Mouse (Mus musculus) midbrain, embryonic 13.5 days (tissue): ENCODE measurements around the gene Slc12a4. TPM values are rescaled to one million over a fixed set of nuclear protein-coding genes. Genes with fewer than 3 reads are reported as not detected.
A peak's percentile ranks its signal among the peaks of the same experiment; 100 is the strongest.

Experiments
- ATAC-seq: fragments of 200-750 bp; cut with Nextera tagmentation; 2 replicates; pipeline ENCODE4 v1.8.0; 2017; ENCODE audit warnings: mild to moderate bottlenecking, moderate TSS enrichment, moderate library complexity
- H3K27ac ChIP-seq: fragments of 300-500 bp; sonication (generic); 2 replicates; pipeline ENCODE4 v1.5.1; 2015; ENCODE audit warnings: inconsistent platforms, mild to moderate bottlenecking, moderate library complexity
- H3K27me3 ChIP-seq: fragments of 300-500 bp; sonication (generic); 2 replicates; pipeline ENCODE4 v1.6.1; 2015; ENCODE audit warnings: mild to moderate bottlenecking, inconsistent platforms
- H3K36me3 ChIP-seq: fragments of 300-500 bp; sonication (generic); 2 replicates; pipeline ENCODE4 v1.6.1; 2015; ENCODE audit warnings: mild to moderate bottlenecking, inconsistent platforms
- H3K4me1 ChIP-seq: fragments of 300-500 bp; sonication (generic); replicated peaks from 2 replicates; pipeline ENCODE4 v1.6.1; 2015; ENCODE audit warnings: inconsistent platforms
- H3K4me2 ChIP-seq: fragments of 300-500 bp; sonication (generic); replicated peaks from 2 replicates; pipeline ENCODE4 v1.6.1; 2015; ENCODE audit warnings: moderate library complexity, mild to moderate bottlenecking, inconsistent platforms
- H3K4me3 ChIP-seq: fragments of 300-500 bp; sonication (generic); replicated peaks from 2 replicates; pipeline ENCODE4 v1.5.1; 2015; ENCODE audit warnings: mild to moderate bottlenecking, inconsistent platforms
- H3K9ac ChIP-seq: fragments of 300-500 bp; sonication (generic); replicated peaks from 2 replicates; pipeline ENCODE4 v1.6.1; 2015; ENCODE audit warnings: mild to moderate bottlenecking, inconsistent platforms
- H3K9me3 ChIP-seq: fragments of 300-500 bp; sonication (generic); 2 replicates; pipeline ENCODE4 v1.6.1; 2016; ENCODE audit warnings: mild to moderate bottlenecking, inconsistent platforms
- WGBS: fragments of 180-500 bp; shearing (Covaris S2); methylation state at CpG from one replicate; pipeline ENCODE4 v1.1.7; 2015; 5-methylcytosine and 5-hydroxymethylcytosine counted together
- microRNA-seq: library from miRNA; unstranded; fragments of <30 nt; microRNA quantifications from one replicate; pipeline ENCODE4, GENCODE M21; 2016
- polyA plus RNA-seq: library from polyadenylated mRNA; unstranded; fragments of >200 nt; fragmentation: Nextera tagmentation; extraction: Ambion mirVana; gene quantifications from 2 replicates; pipeline ENCODE4 v1.2.1, GENCODE M21; 2015

Slc12a4 gene
- polyA plus RNA-seq, 1 experiment from 2014 or later: 5.6 TPM

DNA sequence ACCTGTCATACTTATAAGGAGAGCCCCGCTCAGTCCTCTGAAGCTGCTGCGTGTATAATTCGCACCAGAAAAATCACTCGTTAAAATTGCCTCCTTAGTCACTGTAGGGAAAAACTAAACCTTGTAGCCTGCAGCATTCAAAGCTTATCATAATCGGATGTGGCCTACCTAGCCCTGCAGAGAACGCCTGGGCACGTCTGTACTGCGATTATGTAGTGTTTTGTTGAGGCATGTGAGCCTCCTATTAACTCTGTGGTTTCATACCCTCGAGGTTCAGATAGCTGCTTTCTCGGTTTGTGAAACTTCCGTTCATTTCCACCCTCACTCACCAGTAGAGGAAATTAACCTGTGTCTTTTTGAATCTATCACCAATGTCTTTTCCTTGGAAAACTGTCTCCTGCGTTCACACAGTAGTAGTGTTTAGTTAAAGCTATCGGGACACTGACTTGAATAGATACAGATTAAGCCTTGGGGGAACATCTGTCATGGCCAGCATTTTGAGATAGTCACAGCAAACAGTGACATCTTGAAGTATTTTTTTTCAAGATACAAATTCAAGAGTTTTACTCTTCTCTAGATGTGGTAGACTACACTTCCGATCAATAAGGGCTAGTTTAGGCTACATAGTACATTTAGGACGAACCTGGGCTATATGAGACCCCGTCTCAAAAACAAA, 64.8 kb downstream of the Slc12a4 start:
- WGBS: 42% methylated on average over 16 of the region's 16 CpGs
- Histone ChIP-seq H3K36me3 (no peaks in the 10 kb centered on the region), H3K4me2 (peak overlapping the region; percentile 86), H3K9me3 (no peaks in the 10 kb centered on the region), H3K27ac (peak overlapping the region; percentile 90), H3K9ac (peak overlapping the region; percentile 99), H3K4me3 (peak overlapping the region; percentile 92), H3K27me3 (no peaks in the 10 kb centered on the region), H3K4me1 (peaks cover 11% of the 10 kb centered on the region)
- ATAC-seq: no peak

- H3K36me3 ChIP-seq: no peaks in the 10 kb centered on the region
- peak within 1 kb of the TSS; percentile 99 for H3K9ac ChIP-seq
- ATAC-seq: peak; percentile 95
- peak within 1 kb of the TSS; percentile 90 for H3K27ac ChIP-seq
- peak within 1 kb of the TSS; percentile 86 for H3K4me2 ChIP-seq
- H3K9me3 ChIP-seq: no peaks in the 10 kb centered on the region
- peaks cover 11% of the 10 kb centered on the region for H3K4me1 ChIP-seq
- peak within 1 kb of the TSS; percentile 92 for H3K4me3 ChIP-seq
- no peaks in the 10 kb centered on the region for H3K27me3 ChIP-seq
- under 1% methylated on average over 65 of the region's 68 CpGs for WGBS
These were observed 65.5 kb downstream of the Slc12a4 start, which contains the start of gene Pskh1 for GRCm38 (mm10) chr8:105900180-105900940. Gene Pskh1 (plus strand): TSS chr8:105900441.

- Histone ChIP-seq H3K4me2 (no peak overlapping the region), H3K4me3 (no peak overlapping the region), H3K9me3 (no peaks in the 10 kb centered on the region), H3K9ac (no peak overlapping the region), H3K27ac (no peak overlapping the region), H3K27me3 (no peaks in the 10 kb centered on the region), H3K4me1 (peaks cover 21% of the 10 kb centered on the region), H3K36me3 (peaks cover 8% of the 10 kb centered on the region)
- no peak for ATAC-seq
- WGBS: 82% methylated on average over 9 of the region's 9 CpGs
These were observed 68.0 kb downstream of the Slc12a4 start for GRCm38 (mm10) chr8:105897801-105898480.

Small RNAs within 50 kb of the gene (microRNA-seq; reads per million reads assigned to microRNA genes)
- not detected for gene Mir7074

Other genes with a start within 250 kb of the Slc12a4 start
- 90.0 and 92.7 TPM in 2 replicates for gene Gfod2, start 207.4 kb downstream of the Slc12a4 start, polyA plus RNA-seq
- gene Ranbp10, start 138.7 kb downstream of the Slc12a4 start, polyA plus RNA-seq: 13.8 and 15.9 TPM in 2 replicates
- gene Tsnaxip1, start 138.4 kb downstream of the Slc12a4 start, polyA plus RNA-seq: 0.36 and 0.58 TPM in 2 replicates
- 60.9 and 64.9 TPM in 2 replicates for gene Cenpt, start 112.8 kb downstream of the Slc12a4 start, polyA plus RNA-seq
- gene Thap11, start 111.0 kb downstream of the Slc12a4 start, polyA plus RNA-seq: 58.9 and 62.2 TPM in 2 replicates
- gene Nutf2, start 105.5 kb downstream of the Slc12a4 start, polyA plus RNA-seq: 253 and 263 TPM in 2 replicates
- 54.6 and 56.6 TPM in 2 replicates for gene Edc4, start 85.2 kb downstream of the Slc12a4 start, polyA plus RNA-seq
- 0.49 and 0.75 TPM in 2 replicates for gene Nrn1l, start 72.5 kb downstream of the Slc12a4 start, polyA plus RNA-seq
- gene Pskh1, start 65.7 kb downstream of the Slc12a4 start, polyA plus RNA-seq: 13.5 and 14.7 TPM in 2 replicates
- 2.6 and 2.9 TPM in 2 replicates for gene Ctrl, start 32.2 kb downstream of the Slc12a4 start, polyA plus RNA-seq
- 38.7 and 40.3 TPM in 2 replicates for gene Psmb10, start 27.7 kb downstream of the Slc12a4 start, polyA plus RNA-seq
- 0.30 and 0.54 TPM in 2 replicates for gene Lcat, start 22.7 kb downstream of the Slc12a4 start, polyA plus RNA-seq
- gene Dpep3, start 13.3 kb upstream of the Slc12a4 start, polyA plus RNA-seq: not detected in 2 replicates
- gene Dus2, start 25.2 kb upstream of the Slc12a4 start, polyA plus RNA-seq: 19.3 and 23.0 TPM in 2 replicates
- not detected in 2 replicates for gene Dpep2nb, start 39.9 kb upstream of the Slc12a4 start, polyA plus RNA-seq
- gene Ddx28, start 45.8 kb upstream of the Slc12a4 start, polyA plus RNA-seq: 19.1 and 20.6 TPM in 2 replicates
- 3.9 and 4.4 TPM in 2 replicates for gene Nfatc3, start 92.7 kb upstream of the Slc12a4 start, polyA plus RNA-seq
- gene Esrp2, start 170.9 kb upstream of the Slc12a4 start, polyA plus RNA-seq: 0.09 TPM in 1 of 2 replicates, not detected in the other
- 16.8 and 18.4 TPM in 2 replicates for gene Pla2g15, start 184.3 kb upstream of the Slc12a4 start, polyA plus RNA-seq
- gene Slc7a6, start 202.8 kb upstream of the Slc12a4 start, polyA plus RNA-seq: 76.0 and 81.0 TPM in 2 replicates
- gene Slc7a6os, start 244.8 kb upstream of the Slc12a4 start, polyA plus RNA-seq: 36.6 and 42.6 TPM in 2 replicates
- 57.8 and 62.6 TPM in 2 replicates for gene Prmt7, start 244.8 kb upstream of the Slc12a4 start, polyA plus RNA-seq